ENCODE assay signal across 8 mouse cellular contexts in genomic region chr2:130697153-130697810, GRCm38 (mm10). TPM values are rescaled to one million over a fixed set of nuclear protein-coding genes. Genes with fewer than 3 reads are reported as not detected.
A peak's percentile ranks its signal among the peaks of the same experiment; 100 is the strongest.
DNase-seq lines count a peak whose midpoint lies in the region; ATAC-seq and TF ChIP-seq lines count a peak whose summit lies in the region.

Slc4a11 (minus strand) TSS chr2:130697519.

- H3K4me2 ChIP-seq in embryonic facial prominence, embryonic 14.5 days (ENCODE audit: low read depth, low read length), result peak within 1 kb of the TSS; percentile 100
- peak within 1 kb of the TSS; percentile 99 for H3K4me2 ChIP-seq in heart, embryonic 16.5 days (ENCODE audit: low read depth, low read length)

- H3K9ac ChIP-seq in embryonic facial prominence, embryonic 14.5 days (ENCODE audit: low read depth, low read length), result peak within 1 kb of the TSS; percentile 67
- H3K9ac ChIP-seq in heart, embryonic 16.5 days (ENCODE audit: low read length), result peak within 1 kb of the TSS; percentile 69

- DNase-seq in R1 (ENCODE audit: low read depth, low spot score), result peak; percentile 97
- peak; percentile 82 for DNase-seq in embryonic facial prominence, embryonic 14.5 days (ENCODE audit: low spot score)
- DNase-seq in kidney, postnatal 14 days, result peak; percentile 82
- DNase-seq in lung, postnatal 25 days (ENCODE audit: low spot score), result peak; percentile 69
- peak; percentile 62 for DNase-seq in retina, postnatal 1 day
- DNase-seq in urinary bladder, postnatal 25 days (ENCODE audit: low spot score), result peak; percentile 51

- peak within 1 kb of the TSS; percentile 87 for H3ac ChIP-seq in C2C12 (ENCODE audit: control insufficient read depth, insufficient read length, low read depth)

- H3K27ac ChIP-seq in embryonic facial prominence, embryonic 14.5 days (replicated peaks; ENCODE audit: low read depth, low read length), result no peak within 1 kb of the TSS
- no peak within 1 kb of the TSS for H3K27ac ChIP-seq in heart, embryonic 16.5 days (ENCODE audit: low read length)

- H3K36me3 ChIP-seq in C2C12 (ENCODE audit: control insufficient read depth, insufficient read depth), result no peaks in the 10 kb centered on the region
- H3K36me3 ChIP-seq in embryonic facial prominence, embryonic 14.5 days (ENCODE audit: control insufficient read depth, insufficient read depth, low read length), result no peaks in the 10 kb centered on the region
- no peaks in the 10 kb centered on the region for H3K36me3 ChIP-seq in heart, embryonic 16.5 days (ENCODE audit: control insufficient read depth, insufficient read depth)

- peaks cover 5% of the 10 kb centered on the region; the same call in 1 of the 2 replicates for H3K4me1 ChIP-seq in embryonic facial prominence, embryonic 14.5 days (ENCODE audit: control insufficient read depth, insufficient read depth, low read length)
- peaks cover 9% of the 10 kb centered on the region; the same call in 1 of the 2 replicates for H3K4me1 ChIP-seq in heart, embryonic 16.5 days (ENCODE audit: control insufficient read depth, insufficient read depth, low read length)

- peak within 1 kb of the TSS; percentile 41 for H3K4me3 ChIP-seq in C2C12 (ENCODE audit: insufficient read depth, poor library complexity, severe bottlenecking)
- H3K4me3 ChIP-seq in embryonic facial prominence, embryonic 14.5 days (ENCODE audit: low read depth, low read length), result peak within 1 kb of the TSS; percentile 65
- peak within 1 kb of the TSS; percentile 61 for H3K4me3 ChIP-seq in heart, embryonic 16.5 days (ENCODE audit: low read length)

- H3K79me3 ChIP-seq in C2C12 (ENCODE audit: low read depth), result no peaks in the 10 kb centered on the region

- WGBS in embryonic facial prominence, embryonic 14.5 days, result 0% methylated on average over 38 of the region's 65 CpGs
- under 1% methylated on average over 65 of the region's 65 CpGs for WGBS in heart, embryonic 16.5 days

- no peak for TF ChIP-seq CTCF in C2C12 (IDR thresholded peaks at IDR 0.05; ENCODE audit: control insufficient read depth, insufficient read depth, insufficient read length)

- no peaks in the 10 kb centered on the region for H3K79me2 ChIP-seq in C2C12 (ENCODE audit: control insufficient read depth, insufficient read depth)

- no peaks in the 10 kb centered on the region; the same call in 1 of the 2 replicates for H3K9me3 ChIP-seq in embryonic facial prominence, embryonic 14.5 days (ENCODE audit: control insufficient read depth, low read length)
- H3K9me3 ChIP-seq in heart, embryonic 16.5 days (replicated peaks; ENCODE audit: control insufficient read depth, low read length), result no peaks in the 10 kb centered on the region

- ATAC-seq in embryonic facial prominence, embryonic 14.5 days (ENCODE audit: low read depth), result peak; percentile 80
- peak; percentile 76 for ATAC-seq in heart, embryonic 16.5 days (replicated peaks; ENCODE audit: extremely low read depth, insufficient read depth, low FRiP score)

- no peaks in the 10 kb centered on the region for H3K27me3 ChIP-seq in C2C12 (ENCODE audit: control insufficient read depth, insufficient read depth, insufficient read length)
- peaks cover 33% of the 10 kb centered on the region for H3K27me3 ChIP-seq in embryonic facial prominence, embryonic 14.5 days (replicated peaks; ENCODE audit: control insufficient read depth, insufficient read depth, low read length)
- H3K27me3 ChIP-seq in heart, embryonic 16.5 days (ENCODE audit: control insufficient read depth, insufficient read depth, low read length), result peaks cover 43% of the 10 kb centered on the region

TF ChIP-seq in C2C12, 6 proteins besides CTCF, POLR2A, EP300 and RAD21:
- peak; percentile 54 for TF ChIP-seq MAX (IDR thresholded peaks at IDR 0.05)
- no peak for TF ChIP-seq CEBPB (IDR thresholded peaks at IDR 0.05; ENCODE audit: low read depth)

RNA-seq across cellular contexts. Expression of gene Slc4a11, which starts in this region (rescaled TPM):
- polyA plus RNA-seq in C2C12 (2012; fragmentation: generic; extraction: Trizol), result 1.9 TPM
- polyA plus RNA-seq in embryonic facial prominence, embryonic 14.5 days (2014; fragmentation: Nextera tagmentation; extraction: Ambion mirVana), result 1.8 and 2.3 TPM in 2 replicates
- 0.16 and 0.34 TPM in 2 replicates for polyA plus RNA-seq in heart, embryonic 16.5 days (2015; fragmentation: Nextera tagmentation; extraction: Ambion mirVana)

Comparison
In these comparisons a context has a peak if more than half of its experiments do, and no peak if none do; other contexts are left out.
1. Peak in ATAC-seq, H3K4me3 ChIP-seq, H3K9ac ChIP-seq and H3K4me2 ChIP-seq in heart, embryonic 16.5 days; RNA of the gene not detected or under 1 TPM.